Mouse (Mus musculus): ENCODE measurements around the gene Prkca. TPM values are rescaled to one million over a fixed set of nuclear protein-coding genes. Genes with fewer than 3 reads are reported as not detected.

Prkca gene
- polyA plus RNA-seq, 1 experiment from 2014 or later = 9.7 TPM

Small RNAs within 50 kb of the gene (microRNA-seq; reads per million reads assigned to microRNA genes)
- not detected for gene Mir7223 (ENCODE audit: borderline number of aligned reads)

Other genes starting within 250 kb of the Prkca start
- gene Apoh, start 574 bp downstream of the Prkca start, polyA plus RNA-seq (2015; fragmentation: Nextera tagmentation; extraction: Ambion mirVana) = 0.62 TPM in 1 of 2 replicates, not detected in the other
- 14.4 and 16.6 TPM in 2 replicates for gene Cep112, start 81.3 kb upstream of the Prkca start, polyA plus RNA-seq (2015; fragmentation: Nextera tagmentation; extraction: Ambion mirVana)